Mouse (Mus musculus) liver, embryonic 13.5 days (tissue): ENCODE data around the gene Gm11027. TPM values are rescaled to one million over a fixed set of nuclear protein-coding genes. Genes with fewer than 3 reads are reported as not detected.

Experiments used
- ATAC-seq: fragments of 200-750 bp; cut with Nextera tagmentation; 2 replicates; pipeline ENCODE4 v1.8.0; 2017; ENCODE audit warnings: low read depth, mild to moderate bottlenecking, moderate number of reproducible peaks, moderate library complexity
- DNase-seq: peaks from one replicate; pipeline ENCODE4 v3.0.0; 2022
- H3K27ac ChIP-seq: fragments of 300-500 bp; sonication (generic); 2 replicates; pipeline ENCODE4 v1.5.1; 2015; ENCODE audit warnings: moderate library complexity, mild to moderate bottlenecking, inconsistent platforms
- H3K27me3 ChIP-seq: fragments of 300-500 bp; sonication (generic); 2 replicates; pipeline ENCODE4 v1.6.1; 2015; ENCODE audit warnings: mild to moderate bottlenecking, inconsistent platforms
- H3K36me3 ChIP-seq: fragments of 300-500 bp; sonication (generic); 2 replicates; pipeline ENCODE4 v1.6.1; 2015; ENCODE audit warnings: mild to moderate bottlenecking, inconsistent platforms
- H3K4me1 ChIP-seq: fragments of 300-500 bp; sonication (generic); replicated peaks from 2 replicates; pipeline ENCODE4 v1.6.1; 2015; ENCODE audit warnings: inconsistent platforms
- H3K4me2 ChIP-seq: fragments of 300-500 bp; sonication (generic); 2 replicates; pipeline ENCODE4 v1.6.1; 2015; ENCODE audit warnings: inconsistent platforms, mild to moderate bottlenecking, moderate library complexity
- H3K4me3 ChIP-seq: fragments of 300-500 bp; sonication (generic); replicated peaks from 2 replicates; pipeline ENCODE4 v1.5.1; 2015; ENCODE audit warnings: mild to moderate bottlenecking, inconsistent platforms
- H3K9ac ChIP-seq: fragments of 300-500 bp; sonication (generic); 2 replicates; pipeline ENCODE4 v1.6.1; 2015; ENCODE audit warnings: mild to moderate bottlenecking, inconsistent platforms
- H3K9me3 ChIP-seq: fragments of 300-500 bp; sonication (generic); replicated peaks from 2 replicates; pipeline ENCODE4 v1.6.1; 2016; ENCODE audit warnings: inconsistent platforms
- WGBS: fragments of 180-500 bp; shearing (Covaris S2); methylation state at CpG from one replicate; pipeline ENCODE4 v1.1.7; 2015; ENCODE audit not compliant: insufficient replicate concordance; 5-methylcytosine and 5-hydroxymethylcytosine counted together
- polyA plus RNA-seq: library from polyadenylated mRNA; unstranded; fragments of >200 nt; fragmentation: Nextera tagmentation; extraction: Ambion mirVana; gene quantifications from 2 replicates; pipeline ENCODE4 v1.2.1, GENCODE M21; 2015

The Gm11027 gene
- polyA plus RNA-seq, 1 experiment from 2014 or later: not detected

GRCm38 (mm10) chr12:116280149-116280652 is 5.0 kb downstream of the Gm11027 start:
- WGBS: 0% methylated on average over 7 of the region's 7 CpGs
- Histone ChIP-seq H3K9me3 (no peaks in the 10 kb centered on the region), H3K27ac (peak overlapping the region; percentile 98), H3K27me3 (no peaks in the 10 kb centered on the region), H3K4me3 (peak overlapping the region; percentile 99), H3K4me2 (peak overlapping the region; percentile 93), H3K4me1 (peaks cover 71% of the 10 kb centered on the region), H3K9ac (peak overlapping the region; percentile 99), H3K36me3 (no peaks in the 10 kb centered on the region)
- DNase-seq: no peak
- peak; percentile 0; the same call in 1 of the 2 replicates for ATAC-seq

- Histone ChIP-seq H3K4me1 (peaks cover 67% of the 10 kb centered on the region), H3K27me3 (no peaks in the 10 kb centered on the region), H3K9ac (peak within 1 kb of the TSS; percentile 99), H3K4me3 (peak within 1 kb of the TSS; percentile 99), H3K9me3 (no peaks in the 10 kb centered on the region), H3K36me3 (no peaks in the 10 kb centered on the region), H3K27ac (peak within 1 kb of the TSS; percentile 98), H3K4me2 (peak within 1 kb of the TSS; percentile 93)
- DNase-seq (peak; percentile 98), ATAC-seq (peak; percentile 90)
- under 1% methylated on average over 68 of the region's 68 CpGs for WGBS
These were observed 5.6 kb downstream of the Gm11027 start, which contains the start of gene Esyt2 for GRCm38 (mm10) chr12:116280653-116281364. Esyt2 (plus strand) TSS chr12:116281196.

GRCm38 (mm10) chr12:116281427-116282281 is 6.5 kb downstream of the Gm11027 start:
- Histone ChIP-seq H3K4me2 (peak overlapping the region; percentile 93), H3K9me3 (no peaks in the 10 kb centered on the region), H3K4me3 (peak overlapping the region; percentile 99), H3K27me3 (no peaks in the 10 kb centered on the region), H3K27ac (peak overlapping the region; percentile 98), H3K9ac (peak overlapping the region; percentile 99), H3K36me3 (no peaks in the 10 kb centered on the region), H3K4me1 (peaks cover 59% of the 10 kb centered on the region)
- ATAC-seq (peak; percentile 50), DNase-seq (peak; percentile 42)
- WGBS: under 1% methylated on average over 55 of the region's 55 CpGs

- Histone ChIP-seq H3K9ac (peak overlapping the region; percentile 57), H3K4me1 (peaks cover 48% of the 10 kb centered on the region), H3K4me2 (peak overlapping the region; percentile 61), H3K4me3 (peak overlapping the region; percentile 43), H3K36me3 (no peaks in the 10 kb centered on the region), H3K27ac (peak overlapping the region; percentile 47; the same call in 1 of the 2 replicates), H3K27me3 (no peaks in the 10 kb centered on the region), H3K9me3 (no peaks in the 10 kb centered on the region)
- WGBS: 61% methylated on average over 2 of the region's 2 CpGs
- ATAC-seq (no peak), DNase-seq (no peak)
These were observed 7.7 kb downstream of the Gm11027 start for GRCm38 (mm10) chr12:116282856-116283255.

GRCm38 (mm10) chr12:116283511-116283910 is 8.3 kb downstream of the Gm11027 start:
- peaks cover 42% of the 10 kb centered on the region for H3K4me1 ChIP-seq
- ATAC-seq (no peak), DNase-seq (no peak)
- H3K36me3 ChIP-seq: no peaks in the 10 kb centered on the region
- WGBS: 43% methylated on average over 2 of the region's 2 CpGs
- no peak overlapping the region for H3K9ac ChIP-seq
- peak overlapping the region; percentile 43; the same call in 1 of the 2 replicates for H3K4me3 ChIP-seq
- peak overlapping the region; percentile 61 for H3K4me2 ChIP-seq
- no peaks in the 10 kb centered on the region for H3K27me3 ChIP-seq
- no peaks in the 10 kb centered on the region for H3K9me3 ChIP-seq
- no peak overlapping the region for H3K27ac ChIP-seq

- no peak for DNase-seq
- no peak overlapping the region for H3K27ac ChIP-seq
- H3K4me3 ChIP-seq: no peak overlapping the region
- WGBS: 25% methylated on average over 2 of the region's 2 CpGs
- H3K36me3 ChIP-seq: no peaks in the 10 kb centered on the region
- no peak overlapping the region for H3K4me2 ChIP-seq
- H3K9me3 ChIP-seq: no peaks in the 10 kb centered on the region
- H3K4me1 ChIP-seq: peaks cover 9% of the 10 kb centered on the region; the same call in 1 of the 2 replicates
- H3K9ac ChIP-seq: no peak overlapping the region
- no peaks in the 10 kb centered on the region for H3K27me3 ChIP-seq
- ATAC-seq: no peak
These were observed 18.0 kb downstream of the Gm11027 start for GRCm38 (mm10) chr12:116293185-116293584.

GRCm38 (mm10) chr12:116293599-116294292 is 18.6 kb downstream of the Gm11027 start:
- Histone ChIP-seq H3K27ac (no peak overlapping the region), H3K36me3 (no peaks in the 10 kb centered on the region), H3K4me2 (no peak overlapping the region), H3K27me3 (no peaks in the 10 kb centered on the region), H3K9me3 (no peaks in the 10 kb centered on the region), H3K4me3 (no peak overlapping the region), H3K4me1 (peaks cover 9% of the 10 kb centered on the region; the same call in 1 of the 2 replicates), H3K9ac (no peak overlapping the region)
- 63% methylated on average over 4 of the region's 4 CpGs for WGBS
- ATAC-seq (no peak), DNase-seq (no peak)

- DNase-seq: no peak
- Histone ChIP-seq H3K9ac (no peak overlapping the region), H3K9me3 (no peaks in the 10 kb centered on the region), H3K27ac (no peak overlapping the region), H3K4me1 (peaks cover 5% of the 10 kb centered on the region; the same call in 1 of the 2 replicates), H3K4me2 (no peak overlapping the region), H3K27me3 (no peaks in the 10 kb centered on the region), H3K4me3 (no peak overlapping the region), H3K36me3 (0 out of 2 replicates have a peak, but pooled peaks cover 3% of the 10 kb centered on the region)
- no peak for ATAC-seq
- WGBS: 86% methylated on average over 2 of the region's 2 CpGs
These were observed 24.7 kb downstream of the Gm11027 start for GRCm38 (mm10) chr12:116299906-116300305.

GRCm38 (mm10) chr12:116302181-116302580 is 27.0 kb downstream of the Gm11027 start:
- DNase-seq: no peak
- H3K36me3 ChIP-seq: 0 out of 2 replicates have a peak, but pooled peaks cover 3% of the 10 kb centered on the region

GRCm38 (mm10) chr12:116306042-116306441 is 30.9 kb downstream of the Gm11027 start:
- Histone ChIP-seq H3K9ac (no peak overlapping the region), H3K4me1 (peaks cover 20% of the 10 kb centered on the region), H3K4me2 (no peak overlapping the region), H3K9me3 (no peaks in the 10 kb centered on the region), H3K4me3 (no peak overlapping the region), H3K27ac (no peak overlapping the region), H3K27me3 (no peaks in the 10 kb centered on the region), H3K36me3 (no peaks in the 10 kb centered on the region)
- no peak for DNase-seq
- ATAC-seq: no peak
- WGBS: 70% methylated on average over 1 of the region's 1 CpGs

More at GRCm38 (mm10) chr12:116302181-116302580, 27.0 kb downstream of the Gm11027 start:
- no peak overlapping the region for H3K4me3 ChIP-seq
- H3K27me3 ChIP-seq: no peaks in the 10 kb centered on the region
- no peak overlapping the region for H3K9ac ChIP-seq
- no peaks in the 10 kb centered on the region for H3K9me3 ChIP-seq
- 0 out of 2 replicates have a peak, but pooled peaks cover 4% of the 10 kb centered on the region for H3K4me1 ChIP-seq
- ATAC-seq: no peak
- no peak overlapping the region for H3K4me2 ChIP-seq
- no peak overlapping the region for H3K27ac ChIP-seq
